Mouse (Mus musculus): ENCODE measurements around the gene Gins1. TPM values are rescaled to one million over a fixed set of nuclear protein-coding genes. Genes with fewer than 3 reads are reported as not detected.

The Gins1 gene
- polyA plus RNA-seq, 1 experiment from 2014 or later: 58.1 TPM

DNA sequence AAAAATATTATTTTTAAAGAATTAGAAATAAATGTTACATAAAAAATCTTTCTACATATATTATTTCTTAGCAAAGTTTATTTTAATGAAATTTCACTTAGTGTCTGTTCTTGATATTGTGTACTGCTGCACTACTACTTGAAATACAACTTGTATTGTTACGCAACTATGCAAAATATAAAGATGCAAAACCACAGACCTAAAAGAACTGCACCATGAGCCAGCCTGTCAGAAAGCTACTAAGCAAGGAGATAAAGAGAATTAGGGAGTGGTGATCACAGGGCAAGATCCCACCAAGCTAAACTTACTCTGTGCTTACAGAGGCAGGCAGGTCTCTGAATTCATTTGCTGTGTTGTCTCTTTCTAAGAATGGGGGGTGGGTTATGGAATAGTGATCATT lies 30.0 kb upstream of the Gins1 start:
- no peak overlapping the region for H3K27ac ChIP-seq (ENCODE audit: low read depth)
- no peak overlapping the region for H3K4me3 ChIP-seq (ENCODE audit: low read depth, low read length)
- H3K9ac ChIP-seq: no peak overlapping the region
- WGBS: 97% methylated on average over 1 of the region's 1 CpGs
- H3K27me3 ChIP-seq (ENCODE audit: insufficient read depth, low read length): no peaks in the 10 kb centered on the region
- H3K9me3 ChIP-seq (ENCODE audit: low read depth, low read length): no peaks in the 10 kb centered on the region
- ATAC-seq (ENCODE audit: insufficient read depth) (no peak), DNase-seq (no peak)
- no peak for TF ChIP-seq CTCF (IDR thresholded peaks at IDR 0.05; ENCODE audit: low read depth)
- H3K4me2 ChIP-seq: no peak overlapping the region
- H3K36me3 ChIP-seq (ENCODE audit: insufficient read depth): no peaks in the 10 kb centered on the region
- H3K4me1 ChIP-seq (ENCODE audit: insufficient read depth): no peaks in the 10 kb centered on the region

DNA sequence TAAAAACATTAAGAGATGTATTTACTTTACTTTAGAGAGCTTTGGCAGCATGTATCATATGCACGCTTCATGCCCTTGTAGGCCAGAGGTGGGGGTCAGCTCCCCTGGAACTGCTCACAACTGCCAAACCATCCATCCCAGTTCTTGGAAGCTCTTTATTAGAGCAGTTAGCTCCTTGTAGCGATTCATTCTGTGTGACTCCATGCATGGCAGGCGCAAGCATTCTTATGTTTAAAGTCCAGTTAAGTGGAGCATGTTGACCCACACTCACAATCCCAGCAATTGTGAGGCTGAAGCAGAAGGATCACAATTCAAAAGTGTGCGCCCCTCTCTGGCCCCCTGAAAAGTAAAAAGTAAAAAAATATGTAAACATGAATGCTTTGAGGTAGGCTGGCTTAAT lies 27.6 kb upstream of the Gins1 start:
- WGBS: 75% methylated on average over 4 of the region's 4 CpGs
- Histone ChIP-seq H3K27me3 (ENCODE audit: insufficient read depth, low read length) (no peaks in the 10 kb centered on the region), H3K27ac (ENCODE audit: low read depth) (no peak overlapping the region), H3K9me3 (ENCODE audit: low read depth, low read length) (no peaks in the 10 kb centered on the region), H3K4me1 (ENCODE audit: insufficient read depth) (no peaks in the 10 kb centered on the region), H3K4me2 (no peak overlapping the region), H3K4me3 (ENCODE audit: low read depth, low read length) (no peak overlapping the region), H3K36me3 (ENCODE audit: insufficient read depth) (no peaks in the 10 kb centered on the region), H3K9ac (no peak overlapping the region)
- ATAC-seq (ENCODE audit: insufficient read depth): no peak
- DNase-seq: no peak
- TF ChIP-seq CTCF (IDR thresholded peaks at IDR 0.05; ENCODE audit: low read depth): no peak

DNA sequence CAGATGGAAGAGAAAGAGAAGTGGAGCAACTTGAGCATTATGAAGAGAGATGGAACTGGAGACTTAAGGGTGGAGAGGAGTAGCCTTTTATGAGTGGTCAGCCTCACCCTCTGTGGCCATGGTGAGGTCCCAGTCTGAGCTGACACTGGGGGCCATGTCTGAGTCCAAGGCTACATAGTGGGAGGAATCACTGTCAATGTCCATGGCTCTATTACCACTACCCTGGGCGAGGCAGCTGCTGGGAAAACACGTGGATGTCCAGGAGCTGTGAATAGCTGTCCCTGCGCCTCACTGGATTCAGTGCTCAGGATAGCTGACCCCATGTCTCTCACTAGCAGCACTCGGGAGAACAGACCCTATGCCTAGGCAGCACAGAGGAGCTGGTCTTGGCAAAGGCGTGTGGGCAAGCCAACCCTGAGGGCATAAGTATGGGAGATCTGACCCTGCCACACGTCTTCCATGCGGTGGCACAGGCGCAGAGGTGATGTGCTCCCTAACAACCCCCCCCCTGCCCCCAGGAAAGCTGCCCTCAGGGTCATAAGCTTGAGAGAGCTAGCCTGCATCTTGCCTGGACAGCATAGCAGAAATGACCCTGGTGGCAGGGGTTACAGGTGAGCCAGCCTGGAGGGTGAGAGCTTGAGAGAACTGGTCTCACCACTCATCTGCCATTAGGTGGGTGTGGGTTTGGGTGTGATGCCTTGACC lies 21.0 kb upstream of the Gins1 start:
- ATAC-seq (ENCODE audit: insufficient read depth) (no peak), DNase-seq (no peak)
- no peak for TF ChIP-seq CTCF (IDR thresholded peaks at IDR 0.05; ENCODE audit: low read depth)
- WGBS: 91% methylated on average over 8 of the region's 8 CpGs
- Histone ChIP-seq H3K27me3 (ENCODE audit: insufficient read depth, low read length) (no peaks in the 10 kb centered on the region), H3K36me3 (ENCODE audit: insufficient read depth) (0 out of 2 replicates have a peak, but pooled peaks cover 7% of the 10 kb centered on the region), H3K4me2 (no peak overlapping the region), H3K9me3 (ENCODE audit: low read depth, low read length) (no peaks in the 10 kb centered on the region), H3K4me3 (ENCODE audit: low read depth, low read length) (no peak overlapping the region), H3K4me1 (ENCODE audit: insufficient read depth) (no peaks in the 10 kb centered on the region), H3K9ac (no peak overlapping the region), H3K27ac (ENCODE audit: low read depth) (no peak overlapping the region)

GRCm38 (mm10) chr2:150884779-150885110 lies 20.5 kb upstream of the Gins1 start:
- Histone ChIP-seq H3K4me1 (ENCODE audit: insufficient read depth) (no peaks in the 10 kb centered on the region), H3K27me3 (ENCODE audit: insufficient read depth, low read length) (no peaks in the 10 kb centered on the region), H3K4me2 (no peak overlapping the region), H3K4me3 (ENCODE audit: low read depth, low read length) (no peak overlapping the region), H3K36me3 (ENCODE audit: insufficient read depth) (0 out of 2 replicates have a peak, but pooled peaks cover 7% of the 10 kb centered on the region), H3K9me3 (ENCODE audit: low read depth, low read length) (no peaks in the 10 kb centered on the region), H3K9ac (no peak overlapping the region), H3K27ac (ENCODE audit: low read depth) (no peak overlapping the region)
- WGBS: 70% methylated on average over 1 of the region's 1 CpGs
- ATAC-seq (ENCODE audit: insufficient read depth) (peak; percentile 35; the same call in 1 of the 2 replicates), DNase-seq (no peak)
- no peak for TF ChIP-seq CTCF (IDR thresholded peaks at IDR 0.05; ENCODE audit: low read depth)

DNA sequence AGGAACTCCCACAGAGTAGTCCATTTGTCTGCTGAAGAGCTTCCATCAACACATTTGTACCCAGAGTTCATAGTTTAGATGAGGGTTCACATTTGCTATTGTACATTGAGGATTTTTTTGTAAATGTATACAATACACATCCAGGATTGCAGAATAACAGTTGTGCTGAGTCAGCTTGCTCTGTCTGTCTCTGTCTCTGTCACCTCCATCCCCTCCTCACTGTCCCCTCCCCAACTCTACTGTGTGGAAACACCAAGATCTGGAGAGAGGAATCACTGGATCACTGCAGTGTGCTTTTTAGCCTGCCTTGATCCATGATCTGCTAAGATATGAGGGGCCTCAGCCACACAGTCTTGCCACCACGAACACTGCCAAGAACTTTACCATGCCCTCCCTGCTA lies 19.4 kb upstream of the Gins1 start:
- Histone ChIP-seq H3K36me3 (ENCODE audit: insufficient read depth) (0 out of 2 replicates have a peak, but pooled peaks cover 7% of the 10 kb centered on the region), H3K27me3 (ENCODE audit: insufficient read depth, low read length) (no peaks in the 10 kb centered on the region), H3K9ac (no peak overlapping the region), H3K4me2 (no peak overlapping the region), H3K4me3 (ENCODE audit: low read depth, low read length) (no peak overlapping the region), H3K4me1 (ENCODE audit: insufficient read depth) (no peaks in the 10 kb centered on the region), H3K9me3 (ENCODE audit: low read depth, low read length) (no peaks in the 10 kb centered on the region), H3K27ac (ENCODE audit: low read depth) (no peak overlapping the region)
- ATAC-seq (ENCODE audit: insufficient read depth) (peak; percentile 88), DNase-seq (peak; percentile 65)
- no peak for TF ChIP-seq CTCF (IDR thresholded peaks at IDR 0.05; ENCODE audit: low read depth)
- WGBS: 39% methylated on average over 1 of the region's 1 CpGs

DNA sequence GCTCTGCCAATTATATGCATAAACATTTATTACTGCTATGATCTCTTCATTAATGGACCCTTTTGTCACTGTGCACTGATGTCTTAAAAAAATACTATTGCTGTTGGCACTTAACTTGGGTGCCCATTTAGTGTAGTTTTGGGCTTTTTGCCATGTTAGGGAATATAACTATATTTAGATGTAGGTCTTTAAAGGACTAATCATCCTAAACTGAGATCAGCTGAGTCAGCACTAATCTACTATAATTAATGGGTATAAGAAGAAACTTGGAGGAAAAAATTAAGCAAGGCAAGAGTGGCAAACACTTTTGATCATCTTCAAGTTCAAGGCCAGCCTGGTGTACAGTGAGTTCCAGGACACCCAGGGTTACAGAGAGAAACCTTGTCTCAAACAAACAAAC lies 18.9 kb upstream of the Gins1 start:
- no peak overlapping the region for H3K4me3 ChIP-seq (ENCODE audit: low read depth, low read length)

GRCm38 (mm10) chr2:150887370-150887769 lies 17.8 kb upstream of the Gins1 start:
- 49% methylated on average over 2 of the region's 2 CpGs for WGBS
- Histone ChIP-seq H3K27me3 (ENCODE audit: insufficient read depth, low read length) (no peaks in the 10 kb centered on the region), H3K36me3 (ENCODE audit: insufficient read depth) (0 out of 2 replicates have a peak, but pooled peaks cover 7% of the 10 kb centered on the region), H3K4me1 (ENCODE audit: insufficient read depth) (no peaks in the 10 kb centered on the region), H3K4me3 (ENCODE audit: low read depth, low read length) (no peak overlapping the region), H3K27ac (ENCODE audit: low read depth) (no peak overlapping the region), H3K4me2 (no peak overlapping the region), H3K9ac (no peak overlapping the region), H3K9me3 (ENCODE audit: low read depth, low read length) (no peaks in the 10 kb centered on the region)
- ATAC-seq (ENCODE audit: insufficient read depth): no peak
- no peak for TF ChIP-seq CTCF (IDR thresholded peaks at IDR 0.05; ENCODE audit: low read depth)
- DNase-seq: no peak

More for the DNA sequence above, 18.9 kb upstream of the Gins1 start:
- Histone ChIP-seq H3K4me1 (ENCODE audit: insufficient read depth) (no peaks in the 10 kb centered on the region), H3K9me3 (ENCODE audit: low read depth, low read length) (no peaks in the 10 kb centered on the region), H3K4me2 (no peak overlapping the region), H3K27ac (ENCODE audit: low read depth) (no peak overlapping the region), H3K36me3 (ENCODE audit: insufficient read depth) (0 out of 2 replicates have a peak, but pooled peaks cover 7% of the 10 kb centered on the region), H3K27me3 (ENCODE audit: insufficient read depth, low read length) (no peaks in the 10 kb centered on the region), H3K9ac (no peak overlapping the region)
- ATAC-seq (ENCODE audit: insufficient read depth): no peak
- no peak for TF ChIP-seq CTCF (IDR thresholded peaks at IDR 0.05; ENCODE audit: low read depth)
- DNase-seq: peak; percentile 26
